15 mouse cellular contexts compared by ENCODE assay signal in the genomic region with DNA sequence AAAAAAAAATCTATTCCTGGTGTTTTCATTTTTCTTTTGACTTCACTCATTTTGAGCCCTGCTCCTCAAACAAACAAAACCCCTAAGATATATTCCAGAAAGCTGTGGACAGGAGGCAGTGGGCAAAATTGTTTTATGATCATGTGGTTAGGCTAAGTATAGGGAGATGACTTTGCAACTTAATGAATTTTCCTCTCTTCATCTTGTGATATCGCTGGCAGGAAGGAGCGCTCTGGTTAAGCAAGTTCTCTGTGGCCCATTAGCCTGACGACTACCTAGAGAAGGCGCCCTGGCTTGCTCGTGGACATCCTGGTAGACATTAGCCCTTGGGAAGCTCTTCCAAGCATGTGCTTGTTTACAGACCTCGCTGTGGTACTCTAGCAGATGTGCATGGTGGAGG.
"Had no signal": no experiment of that assay in that cellular context is flagged by ENCODE, and none has a peak within 500 bp of the region (broad histone marks: within the 10 kb centered on the region; RNA-seq: fewer than 3 reads in every experiment).

No protein-coding gene starts in this region.

- H3K36me3 ChIP-seq: liver, embryonic 12.5 days; midbrain, embryonic 12.5 days; neural tube, embryonic 13.5 days had no signal

- H3K4me2 ChIP-seq: liver, embryonic 12.5 days; lung, embryonic 14.5 days; midbrain, embryonic 12.5 days; neural tube, embryonic 13.5 days had no signal

- H3K9ac ChIP-seq: liver, embryonic 12.5 days; liver, embryonic 14.5 days; lung, embryonic 14.5 days; midbrain, embryonic 12.5 days; neural tube, embryonic 13.5 days had no signal

- ATAC-seq: liver, embryonic 12.5 days; lung, postnatal 0 days; midbrain, embryonic 16.5 days had no signal

- H3K4me1 ChIP-seq: liver, embryonic 12.5 days; midbrain, embryonic 12.5 days; neural tube, embryonic 13.5 days had no signal

- H3K27ac ChIP-seq: liver, embryonic 12.5 days; liver, embryonic 14.5 days; midbrain, embryonic 12.5 days; neural tube, embryonic 13.5 days had no signal

- H3K9me3 ChIP-seq: liver, embryonic 12.5 days; midbrain, embryonic 12.5 days; neural tube, embryonic 13.5 days had no signal

- H3K4me3 ChIP-seq: liver, embryonic 12.5 days; midbrain, embryonic 12.5 days; myocyte; neural tube, embryonic 13.5 days had no signal

- DNase-seq: lung, adult 18-20 months; lung, embryonic 14.5 days; lung, postnatal 4 days; midbrain, embryonic 14.5 days; right cerebral cortex, postnatal 14 days; thymus, adult 18-20 months; thymus, postnatal 14 days; thymus, postnatal 36 days had no signal

- H3K27me3 ChIP-seq: liver, embryonic 12.5 days had no signal
